Mouse (Mus musculus): ENCODE results near the gene 1700011M02Rik.
"Not testable (repeated sequence)": the region's sequence is repeated elsewhere in the genome, so short reads cannot be mapped to it uniquely, and the experiment has no call there.

- not testable (repeated sequence) for TF ChIP-seq GATA1 (IDR thresholded peaks at IDR 0.05; ENCODE audit: borderline replicate concordance, low read length); FLI1 (IDR thresholded peaks at IDR 0.05; ENCODE audit: low read length)
These were observed 19.4 kb downstream of the 1700011M02Rik start, which contains the start of gene 1700018G05Rik for GRCm38 (mm10) chrX:102928072-102928471.

Measured in megakaryocyte, embryonic 14.5 days (primary cell).